Mouse (Mus musculus): ENCODE measurements around the gene Ccdc70. TPM values are rescaled to one million over a fixed set of nuclear protein-coding genes. Genes with fewer than 3 reads are reported as not detected.

Ccdc70 gene
- polyA plus RNA-seq, 1 experiment = not detected

- no peaks in the 10 kb centered on the region for H3K27me3 ChIP-seq (replicated peaks; ENCODE audit: control insufficient read depth, insufficient read depth, low read length)
- WGBS = 80% methylated on average over 3 of the region's 3 CpGs
- TF ChIP-seq POLR2A (IDR thresholded peaks at IDR 0.05; ENCODE audit: low read depth, low read length) = no peak
- no peak for TF ChIP-seq CTCF (conservative IDR thresholded peaks at IDR 0.05; ENCODE audit: insufficient read depth, insufficient read length, low read depth, low read length)
- H3K4me1 ChIP-seq (ENCODE audit: control insufficient read depth, insufficient read depth, low read length) = no peaks in the 10 kb centered on the region
- no peak overlapping the region for H3K27ac ChIP-seq (ENCODE audit: insufficient read depth, low read depth, low read length)
- no peak for DNase-seq
- no peak overlapping the region for H3K4me3 ChIP-seq (ENCODE audit: insufficient read depth, low read depth, low read length)
- H3K36me3 ChIP-seq (ENCODE audit: control insufficient read depth, insufficient read depth, low read length) = no peaks in the 10 kb centered on the region
Measured at GRCm38 (mm10) chr8:21956336-21956735, 13.2 kb upstream of the Ccdc70 start.

DNA sequence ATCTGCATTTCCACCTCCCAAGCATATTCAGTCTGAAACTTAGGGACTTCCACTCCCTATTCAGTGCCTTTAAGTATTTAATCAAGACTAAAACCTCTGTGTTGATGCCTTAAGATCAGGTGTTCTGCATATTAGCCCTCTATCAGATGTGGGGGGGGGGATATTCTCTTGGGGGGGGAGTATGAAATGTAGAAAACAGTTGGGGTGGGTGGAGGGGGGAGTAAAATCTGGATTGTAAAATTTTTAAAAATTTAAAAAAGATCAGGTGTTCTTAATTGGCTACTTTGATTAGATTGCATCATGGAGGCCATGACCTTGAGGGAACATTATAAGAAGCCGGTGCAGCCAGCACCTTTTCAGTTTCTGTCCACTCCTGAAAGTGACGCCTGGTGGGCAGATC is 11.2 kb upstream of the Ccdc70 start, which contains the start of gene Fam90a1a:
Gene Fam90a1a, plus strand, starts transcription at position 301 of the 400 bp plus-strand sequence.
- no peak for DNase-seq
- no peaks in the 10 kb centered on the region for H3K36me3 ChIP-seq (ENCODE audit: control insufficient read depth, insufficient read depth, low read length)
- H3K4me1 ChIP-seq (ENCODE audit: control insufficient read depth, insufficient read depth, low read length) = no peaks in the 10 kb centered on the region
- no peak for TF ChIP-seq POLR2A (IDR thresholded peaks at IDR 0.05; ENCODE audit: low read depth, low read length)
- TF ChIP-seq CTCF (conservative IDR thresholded peaks at IDR 0.05; ENCODE audit: insufficient read depth, insufficient read length, low read depth, low read length) = no peak
- 79% methylated on average over 2 of the region's 2 CpGs for WGBS
- H3K27ac ChIP-seq (ENCODE audit: insufficient read depth, low read depth, low read length) = no peak within 1 kb of the TSS
- no peaks in the 10 kb centered on the region for H3K27me3 ChIP-seq (replicated peaks; ENCODE audit: control insufficient read depth, insufficient read depth, low read length)
- no peak within 1 kb of the TSS for H3K4me3 ChIP-seq (ENCODE audit: insufficient read depth, low read depth, low read length)

GRCm38 (mm10) chr8:21966646-21967045 is 2.9 kb upstream of the Ccdc70 start:
- Histone ChIP-seq H3K27me3 (replicated peaks; ENCODE audit: control insufficient read depth, insufficient read depth, low read length) (no peaks in the 10 kb centered on the region), H3K27ac (ENCODE audit: insufficient read depth, low read depth, low read length) (no peak overlapping the region), H3K4me1 (ENCODE audit: control insufficient read depth, insufficient read depth, low read length) (no peaks in the 10 kb centered on the region), H3K36me3 (ENCODE audit: control insufficient read depth, insufficient read depth, low read length) (no peaks in the 10 kb centered on the region), H3K4me3 (ENCODE audit: insufficient read depth, low read depth, low read length) (no peak overlapping the region)
- DNase-seq = no peak
- TF ChIP-seq POLR2A (IDR thresholded peaks at IDR 0.05; ENCODE audit: low read depth, low read length) (no peak), CTCF (conservative IDR thresholded peaks at IDR 0.05; ENCODE audit: insufficient read depth, insufficient read length, low read depth, low read length) (no peak)
- 71% methylated on average over 1 of the region's 1 CpGs for WGBS

DNA sequence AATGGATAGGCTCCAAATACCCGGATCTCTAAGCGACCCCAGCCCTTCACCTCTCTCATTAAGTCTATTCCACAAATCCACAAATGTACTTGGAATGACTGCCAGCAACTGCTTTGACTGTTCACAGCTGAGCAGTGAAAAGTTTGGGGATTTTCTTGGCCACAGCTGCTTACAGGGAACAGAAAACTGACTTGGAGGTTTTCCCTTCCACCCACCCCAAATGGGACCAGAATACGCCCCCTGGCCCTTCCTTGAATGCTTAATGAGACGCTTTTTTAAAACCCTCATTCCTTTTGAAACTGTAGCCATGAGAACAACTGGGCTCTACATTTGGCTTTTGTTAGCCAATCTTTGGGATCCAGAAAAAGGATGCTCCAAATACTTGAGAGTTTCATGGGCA is 8.6 kb downstream of the Ccdc70 start:
- Histone ChIP-seq H3K4me1 (ENCODE audit: control insufficient read depth, insufficient read depth, low read length) (no peaks in the 10 kb centered on the region), H3K27ac (ENCODE audit: insufficient read depth, low read depth, low read length) (no peak overlapping the region), H3K4me3 (ENCODE audit: insufficient read depth, low read depth, low read length) (no peak overlapping the region), H3K36me3 (ENCODE audit: control insufficient read depth, insufficient read depth, low read length) (no peaks in the 10 kb centered on the region), H3K27me3 (replicated peaks; ENCODE audit: control insufficient read depth, insufficient read depth, low read length) (no peaks in the 10 kb centered on the region)
- WGBS = 61% methylated on average over 4 of the region's 4 CpGs
- TF ChIP-seq CTCF (conservative IDR thresholded peaks at IDR 0.05; ENCODE audit: insufficient read depth, insufficient read length, low read depth, low read length) = no peak
- TF ChIP-seq POLR2A (IDR thresholded peaks at IDR 0.05; ENCODE audit: low read depth, low read length) = no peak
- DNase-seq = no peak

DNA sequence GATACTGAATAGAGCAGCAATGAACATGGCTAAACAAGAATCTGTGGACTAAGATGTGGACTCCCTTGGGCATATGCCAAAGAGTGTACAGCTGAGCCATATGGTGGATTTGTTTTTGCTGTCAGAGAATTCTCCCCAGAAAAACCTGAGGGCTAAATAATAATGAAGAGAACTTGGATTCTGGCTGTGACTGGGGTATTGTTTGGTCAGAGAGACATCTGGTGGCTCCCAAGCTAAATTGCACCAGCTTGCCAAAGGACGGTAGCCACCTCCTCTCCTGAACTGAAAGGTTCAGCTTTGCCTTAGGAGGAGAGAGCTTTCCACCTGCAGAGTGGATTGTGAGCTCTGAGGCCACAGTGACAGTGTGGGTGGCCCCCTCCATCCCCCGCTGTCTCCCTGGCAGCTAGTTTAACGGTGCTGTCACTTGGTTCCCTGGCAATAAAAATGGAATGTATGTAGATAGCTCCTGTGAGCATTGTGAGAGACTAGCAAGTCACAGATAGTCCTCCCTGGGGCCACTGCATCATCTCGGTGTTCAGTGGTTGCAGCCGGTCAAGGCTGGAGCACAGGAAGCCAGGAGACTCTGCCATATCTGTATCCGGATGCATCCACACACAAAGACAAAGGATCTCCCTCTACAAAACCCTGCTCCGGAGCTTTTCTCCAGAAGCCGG is 12.2 kb downstream of the Ccdc70 start:
- TF ChIP-seq CTCF (conservative IDR thresholded peaks at IDR 0.05; ENCODE audit: insufficient read depth, insufficient read length, low read depth, low read length) = peak; percentile 50
- TF ChIP-seq POLR2A (IDR thresholded peaks at IDR 0.05; ENCODE audit: low read depth, low read length) = no peak
- no peaks in the 10 kb centered on the region for H3K36me3 ChIP-seq (ENCODE audit: control insufficient read depth, insufficient read depth, low read length)
- H3K27ac ChIP-seq (ENCODE audit: insufficient read depth, low read depth, low read length) = no peak overlapping the region
- no peaks in the 10 kb centered on the region for H3K4me1 ChIP-seq (ENCODE audit: control insufficient read depth, insufficient read depth, low read length)
- WGBS = 64% methylated on average over 8 of the region's 8 CpGs
- no peaks in the 10 kb centered on the region for H3K27me3 ChIP-seq (replicated peaks; ENCODE audit: control insufficient read depth, insufficient read depth, low read length)
- peak; percentile 27 for DNase-seq
- H3K4me3 ChIP-seq (ENCODE audit: insufficient read depth, low read depth, low read length) = no peak overlapping the region

DNA sequence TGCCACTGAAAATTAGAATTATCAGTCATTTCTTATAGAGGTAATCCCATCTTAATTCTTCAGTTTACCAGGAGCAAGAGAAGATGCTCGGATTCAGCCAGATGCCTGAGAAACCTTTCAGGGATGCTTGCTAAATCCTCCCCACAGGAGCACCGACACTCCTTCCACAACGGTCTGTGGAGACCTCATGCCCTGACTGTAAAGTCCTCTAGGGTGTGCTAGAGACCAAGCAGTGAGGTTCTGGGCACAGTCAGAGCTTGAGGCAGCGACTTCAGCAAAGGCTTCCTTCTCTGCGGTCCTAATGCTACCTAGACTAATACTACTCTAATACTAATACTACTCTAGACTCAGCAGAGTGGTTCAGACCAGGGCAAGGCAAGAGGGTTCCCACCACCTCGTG is 22.6 kb downstream of the Ccdc70 start:
- TF ChIP-seq POLR2A (IDR thresholded peaks at IDR 0.05; ENCODE audit: low read depth, low read length) = no peak
- TF ChIP-seq CTCF (conservative IDR thresholded peaks at IDR 0.05; ENCODE audit: insufficient read depth, insufficient read length, low read depth, low read length) = peak; percentile 87
- no peak overlapping the region for H3K4me3 ChIP-seq (ENCODE audit: insufficient read depth, low read depth, low read length)
- no peaks in the 10 kb centered on the region for H3K36me3 ChIP-seq (ENCODE audit: control insufficient read depth, insufficient read depth, low read length)
- DNase-seq = peak; percentile 63
- H3K27me3 ChIP-seq (replicated peaks; ENCODE audit: control insufficient read depth, insufficient read depth, low read length) = no peaks in the 10 kb centered on the region
- H3K4me1 ChIP-seq (ENCODE audit: control insufficient read depth, insufficient read depth, low read length) = no peaks in the 10 kb centered on the region
- H3K27ac ChIP-seq (ENCODE audit: insufficient read depth, low read depth, low read length) = no peak overlapping the region
- 12% methylated on average over 6 of the region's 6 CpGs for WGBS

- Histone ChIP-seq H3K4me3 (ENCODE audit: insufficient read depth, low read depth, low read length) (no peak overlapping the region), H3K4me1 (ENCODE audit: control insufficient read depth, insufficient read depth, low read length) (no peaks in the 10 kb centered on the region), H3K27ac (ENCODE audit: insufficient read depth, low read depth, low read length) (no peak overlapping the region), H3K36me3 (ENCODE audit: control insufficient read depth, insufficient read depth, low read length) (no peaks in the 10 kb centered on the region), H3K27me3 (replicated peaks; ENCODE audit: control insufficient read depth, insufficient read depth, low read length) (no peaks in the 10 kb centered on the region)
- TF ChIP-seq POLR2A (IDR thresholded peaks at IDR 0.05; ENCODE audit: low read depth, low read length) (no peak), CTCF (conservative IDR thresholded peaks at IDR 0.05; ENCODE audit: insufficient read depth, insufficient read length, low read depth, low read length) (no peak)
- DNase-seq = no peak
- WGBS = 36% methylated on average over 3 of the region's 3 CpGs
Measured at GRCm38 (mm10) chr8:21995181-21995580, 25.6 kb downstream of the Ccdc70 start.
